Mouse (Mus musculus) pancreas, adult 10 weeks (tissue): Measurements from ENCODE around the gene Iffo1. TPM values are rescaled to one million over a fixed set of nuclear protein-coding genes. Genes with fewer than 3 reads are reported as not detected.

Experiments used
- polyA plus RNA-seq: library from polyadenylated mRNA; stranded (reverse); fragments of 350-450 nt; fragmentation: Illumina TruSeq; extraction: RNeasy Lipid Tissue Mini Kit (QIAGEN cat#74804); gene quantifications from one replicate; pipeline ENCODE4 v1.2.3, GENCODE M21; 2015; ENCODE audit warnings: low read depth, low replicate concordance; ENCODE audit not compliant: insufficient read depth

The Iffo1 gene
- 7.2 TPM for polyA plus RNA-seq

DNA sequence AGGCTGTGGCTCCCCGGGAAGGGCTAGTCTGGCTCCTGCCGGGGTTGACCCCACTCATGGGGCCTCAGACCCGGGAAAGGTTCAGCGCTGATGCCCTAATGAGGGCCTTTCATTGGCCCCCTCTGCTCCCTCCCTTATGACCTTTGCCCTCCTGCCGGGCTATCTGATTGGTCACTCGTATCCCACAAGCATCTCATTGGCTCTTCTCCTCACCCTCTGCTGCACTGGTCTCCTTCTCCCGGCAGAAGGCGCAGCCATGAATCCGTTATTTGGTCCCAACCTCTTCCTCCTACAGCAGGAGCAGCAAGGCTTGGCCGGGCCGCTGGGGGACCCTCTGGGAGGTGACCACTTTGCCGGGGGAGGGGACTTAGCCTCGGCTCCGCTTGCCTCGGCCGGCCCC is at the start of gene Iffo1:
Iffo1 (plus strand) TSS at position 241 of the 400 bp plus-strand sequence.

GRCm38 (mm10) chr6:125095391-125096278 is 49.4 kb upstream of the Iffo1 start, which contains the start of gene Chd4:
Gene Chd4, plus strand, starts transcription at chr6:125095981.

GRCm38 (mm10) chr6:125131302-125132156 is 13.5 kb upstream of the Iffo1 start, which contains the start of gene Nop2:
Gene Nop2, plus strand, starts transcription at chr6:125131909.

DNA sequence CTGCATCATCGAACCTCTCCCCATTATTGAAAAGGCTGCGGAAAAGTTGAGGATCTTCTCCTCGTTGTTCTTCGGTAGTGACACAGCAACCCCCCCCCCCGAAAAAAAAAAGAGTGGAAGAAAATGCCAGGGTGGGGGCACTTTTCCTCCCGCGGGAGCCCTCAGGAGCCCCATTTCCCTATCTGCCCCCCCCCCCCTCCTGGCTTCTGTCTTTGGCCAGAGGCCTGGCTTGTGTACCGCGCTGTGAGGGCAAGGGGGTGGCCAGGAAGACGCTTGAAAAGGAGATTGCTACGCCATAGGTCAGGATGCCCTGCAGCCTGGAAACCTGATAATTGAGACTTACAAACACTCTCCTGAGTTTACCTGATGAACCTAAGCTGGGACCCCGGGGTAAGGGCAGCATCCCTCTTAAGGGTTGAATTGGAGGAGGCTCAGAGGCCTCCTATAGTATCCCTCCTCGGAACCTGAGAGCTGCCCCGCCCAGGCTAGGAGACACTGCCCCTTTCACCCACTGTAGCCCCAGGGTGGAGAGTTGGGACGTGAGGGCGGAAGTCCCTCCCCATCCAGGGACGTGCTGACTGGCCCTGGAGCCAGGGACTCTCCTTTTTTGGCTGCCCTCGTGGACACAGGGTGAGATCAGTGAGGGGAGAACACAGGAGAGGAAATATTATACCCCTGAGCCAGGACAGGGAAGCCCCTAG is 21.2 kb downstream of the Iffo1 start, which contains the start of gene Gapdh:
Gapdh (minus strand) TSS at position 417 of the 701 bp plus-strand sequence.

DNA sequence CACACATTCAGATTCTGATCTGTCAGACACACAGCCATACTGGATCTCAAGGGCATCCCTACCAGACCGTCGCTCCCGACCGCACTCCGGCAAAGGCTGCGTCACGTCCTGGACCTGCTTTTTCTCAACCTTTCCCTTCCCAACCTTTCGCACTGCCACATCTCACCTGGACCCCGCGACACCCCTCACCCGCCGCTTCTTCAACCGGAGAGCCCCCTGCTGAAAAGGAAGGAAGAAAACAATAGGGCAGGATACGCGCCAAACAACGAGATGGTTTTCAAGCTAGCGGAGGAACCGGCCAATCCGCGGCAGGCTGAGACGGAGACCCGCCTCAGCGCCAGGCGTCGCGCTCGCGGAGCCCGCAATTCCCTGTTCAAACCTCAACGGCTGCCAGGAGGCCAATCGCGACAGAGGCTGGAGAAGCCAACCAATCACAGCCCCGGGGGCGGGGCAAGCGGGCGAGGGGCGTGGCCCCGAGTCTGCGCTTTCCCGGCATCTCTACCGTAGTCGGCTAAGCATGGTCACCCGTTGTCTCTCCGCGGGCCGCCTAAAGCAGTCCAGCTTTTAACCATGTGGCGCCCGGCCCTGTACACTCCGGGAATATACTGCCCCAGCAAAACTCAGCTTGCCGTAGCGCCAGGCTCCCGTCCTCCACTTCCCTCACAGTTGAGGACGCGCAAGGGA is 46.4 kb downstream of the Iffo1 start, which contains the start of the genes Ncapd2 and Mrpl51:
Ncapd2 (minus strand) TSS at position 370 of the 684 bp plus-strand sequence.
Mrpl51 (plus strand) TSS at position 470 of the 684 bp plus-strand sequence.

Other genes starting within 250 kb of the Iffo1 start
- gene Lag3, start 233.5 kb upstream of the Iffo1 start, polyA plus RNA-seq: 2.0 TPM
- gene Ptms, start 225.1 kb upstream of the Iffo1 start, polyA plus RNA-seq: 234 TPM
- gene Mlf2, start 213.9 kb upstream of the Iffo1 start, polyA plus RNA-seq: 42.2 TPM
- gene Cops7a, start 179.7 kb upstream of the Iffo1 start, polyA plus RNA-seq: 22.9 TPM
- 2.4 TPM for gene Pianp, start 148.5 kb upstream of the Iffo1 start, polyA plus RNA-seq
- gene Zfp384, start 136.1 kb upstream of the Iffo1 start, polyA plus RNA-seq: 19.0 TPM
- gene Ing4, start 105.5 kb upstream of the Iffo1 start, polyA plus RNA-seq: 15.3 TPM
- 13.7 TPM for gene Acrbp, start 95.6 kb upstream of the Iffo1 start, polyA plus RNA-seq
- gene Lpar5, start 77.3 kb upstream of the Iffo1 start, polyA plus RNA-seq: not detected
- gene Chd4, start 49.3 kb upstream of the Iffo1 start, polyA plus RNA-seq: 21.1 TPM
- 5.7 TPM for gene Nop2, start 13.3 kb upstream of the Iffo1 start, polyA plus RNA-seq
- 116 TPM for gene Gapdh, start 21.2 kb downstream of the Iffo1 start, polyA plus RNA-seq
- gene Ncapd2, start 46.5 kb downstream of the Iffo1 start, polyA plus RNA-seq: 11.3 TPM
- 27.0 TPM for gene Mrpl51, start 46.6 kb downstream of the Iffo1 start, polyA plus RNA-seq
- 4.9 TPM for gene Vamp1, start 70.3 kb downstream of the Iffo1 start, polyA plus RNA-seq
- 4.7 TPM for gene Tapbpl, start 86.6 kb downstream of the Iffo1 start, polyA plus RNA-seq
- not detected for gene Cd27, start 91.8 kb downstream of the Iffo1 start, polyA plus RNA-seq
- not detected for gene Tuba3a, start 140.8 kb downstream of the Iffo1 start, polyA plus RNA-seq
- 16.2 TPM for gene Ltbr, start 168.6 kb downstream of the Iffo1 start, polyA plus RNA-seq
- 1.4 TPM for gene Scnn1a, start 175.4 kb downstream of the Iffo1 start, polyA plus RNA-seq
- gene Tnfrsf1a, start 204.1 kb downstream of the Iffo1 start, polyA plus RNA-seq: 32.5 TPM
- gene Plekhg6, start 235.6 kb downstream of the Iffo1 start, polyA plus RNA-seq: not detected